10 mouse cellular contexts compared by ENCODE assay signal in genomic region chr15:31337192-31337741, GRCm38 (mm10). TPM values are rescaled to one million over a fixed set of nuclear protein-coding genes. Genes with fewer than 3 reads are reported as not detected.
DNase-seq lines count a peak whose midpoint lies in the region; ATAC-seq and TF ChIP-seq lines count a peak whose summit lies in the region.
"Had no signal": no experiment of that assay in that cellular context is flagged by ENCODE, and none has a peak within 500 bp of the region (broad histone marks: within the 10 kb centered on the region; RNA-seq: fewer than 3 reads in every experiment).

No protein-coding gene starts in this region.

- no peak overlapping the region for H3K4me2 ChIP-seq in intestine, embryonic 15.5 days (replicated peaks)
- H3K4me2 ChIP-seq: embryonic facial prominence, embryonic 12.5 days had no signal

- intact Hi-C loops in gastrocnemius, adult 2 months (cut with DNase I), result no loop called here

- peak overlapping the region; percentile 70 for H3K27ac ChIP-seq in gastrocnemius, adult 2 months
- H3K27ac ChIP-seq in intestine, embryonic 15.5 days, result no peak overlapping the region
- H3K27ac ChIP-seq: embryonic facial prominence, embryonic 12.5 days had no signal

- H3K4me1 ChIP-seq in intestine, embryonic 15.5 days (replicated peaks), result no peaks in the 10 kb centered on the region
- H3K4me1 ChIP-seq: embryonic facial prominence, embryonic 12.5 days had no signal

- TF ChIP-seq CTCF in gastrocnemius, adult 2 months (IDR thresholded peaks at IDR 0.05), result no peak

- H3K9ac ChIP-seq in intestine, embryonic 15.5 days, result no peak overlapping the region
- H3K9ac ChIP-seq: embryonic facial prominence, embryonic 12.5 days had no signal

- no peaks in the 10 kb centered on the region for H3K27me3 ChIP-seq in intestine, embryonic 15.5 days (replicated peaks)
- H3K27me3 ChIP-seq: embryonic facial prominence, embryonic 12.5 days had no signal

- H3K36me3 ChIP-seq in intestine, embryonic 15.5 days, result no peaks in the 10 kb centered on the region
- H3K36me3 ChIP-seq: embryonic facial prominence, embryonic 12.5 days had no signal

- WGBS in intestine, embryonic 15.5 days, result 85% methylated on average over 14 of the region's 14 CpGs

- H3K9me3 ChIP-seq in intestine, embryonic 15.5 days, result no peaks in the 10 kb centered on the region
- H3K9me3 ChIP-seq: embryonic facial prominence, embryonic 12.5 days had no signal

- peak; percentile 79 for ATAC-seq in frontal cortex, adult (ENCODE audit: low TSS enrichment)
- no peak for ATAC-seq in intestine, embryonic 15.5 days
- ATAC-seq: intestine, embryonic 16.5 days had no signal

- H3K4me3 ChIP-seq in gastrocnemius, adult 2 months, result peak overlapping the region; percentile 5; the same call in 1 of the 2 replicates
- no peak overlapping the region for H3K4me3 ChIP-seq in intestine, embryonic 15.5 days (replicated peaks)
- H3K4me3 ChIP-seq: embryonic facial prominence, embryonic 12.5 days had no signal

- DNase-seq in gastrocnemius, adult 2 months, result peak; percentile 52
- DNase-seq in gastrocnemius, postnatal 4 days (ENCODE audit: low spot score in 2 of 2), result no peak
- peak; percentile 63 to 69 for DNase-seq in layer of hippocampus, postnatal 10 days (ENCODE audit: low spot score in 2 of 2)
- peak; percentile 86 to 94 for DNase-seq in right cerebral cortex, postnatal 10 days (ENCODE audit: low spot score in 2 of 2)
- no peak for DNase-seq in testis, postnatal 14 days (ENCODE audit: low spot score)
- DNase-seq in thymus, adult 18-20 months, result no peak

RNA-seq across cellular contexts. Expression of gene Ankrd33b, which starts 30.3 kb away (rescaled TPM):
- total RNA-seq in gastrocnemius, adult 2 months (2021), result 10 to 100 TPM; 11.9 to 31.5 TPM
- total RNA-seq in gastrocnemius, postnatal 4 days (2021), result 1 to 10 TPM; 4.9 to 5.3 TPM
- total RNA-seq in layer of hippocampus, postnatal 10 days (2021), result 10 to 100 TPM; 13.6 to 13.9 TPM
- polyA plus RNA-seq in intestine, embryonic 15.5 days (2015; fragmentation: Nextera tagmentation; extraction: Ambion mirVana), result 0.34 and 0.43 TPM in 2 replicates

Comparison
In these comparisons a context has a peak if more than half of its experiments do, and no peak if none do; other contexts are left out.
1. DNase-seq: peak in gastrocnemius, adult 2 months (single experiment), layer of hippocampus, postnatal 10 days (2 of 2) and right cerebral cortex, postnatal 10 days (2 of 2); none in gastrocnemius, postnatal 4 days (0 of 2), testis, postnatal 14 days (single experiment) and thymus, adult 18-20 months (0 of 2).